16 mouse cellular contexts compared by ENCODE assay signal in genomic region chr11:6530746-6531145, GRCm38 (mm10). TPM values are rescaled to one million over a fixed set of nuclear protein-coding genes. Genes with fewer than 3 reads are reported as not detected.
DNase-seq lines count a peak whose midpoint lies in the region; TF ChIP-seq lines count a peak whose summit lies in the region.
"Had no signal": no experiment of that assay in that cellular context is flagged by ENCODE, and none has a peak within 500 bp of the region (broad histone marks: within the 10 kb centered on the region; RNA-seq: fewer than 3 reads in every experiment).

No protein-coding gene starts in this region.

- DNase-seq in heart, adult 11 months: peak; percentile 71
- DNase-seq in heart, adult 2 months: no peak
- DNase-seq in ES-E14 (ENCODE audit: low read depth, low spot score): no peak
- peak; percentile 43 for DNase-seq in ZHBTc4 (ENCODE audit: low read depth, low spot score)
- no peak for DNase-seq in cerebellum, adult 9-10 months
- no peak for DNase-seq in kidney, adult 11 months
- DNase-seq: adrenal gland, adult 2 months; adrenal gland, postnatal 10 days; adrenal gland, postnatal 25 days; cerebellum, adult 11 months; cerebellum, adult 18-20 months; cerebellum, adult 8-10 months; cerebellum, postnatal 10 days; cerebellum, postnatal 25 days had no signal

- no peak for TF ChIP-seq CTCF in heart, adult 2 months (IDR thresholded peaks at IDR 0.05)

- H3K27ac ChIP-seq in heart, adult 2 months: no peak overlapping the region
- no peak overlapping the region for H3K27ac ChIP-seq in ES-E14 (ENCODE audit: insufficient read depth, low read depth, low read length, poor library complexity, severe bottlenecking)
- H3K27ac ChIP-seq: embryonic facial prominence, embryonic 10.5 days; embryonic facial prominence, embryonic 12.5 days had no signal

- H3K9ac ChIP-seq in heart, adult 2 months (ENCODE audit: low read depth, low read length): no peak overlapping the region
- no peak overlapping the region for H3K9ac ChIP-seq in ES-E14 (ENCODE audit: insufficient read depth, low read depth, low read length, poor library complexity, severe bottlenecking)
- H3K9ac ChIP-seq: embryonic facial prominence, embryonic 12.5 days had no signal

- no peaks in the 10 kb centered on the region for H3K27me3 ChIP-seq in heart, adult 2 months (ENCODE audit: control insufficient read depth, insufficient read depth, low read length)
- H3K27me3 ChIP-seq: embryonic facial prominence, embryonic 12.5 days had no signal

- H3K4me1 ChIP-seq in heart, adult 2 months (ENCODE audit: control insufficient read depth, insufficient read depth, low read length): peaks cover 2% of the 10 kb centered on the region; the same call in 1 of the 2 replicates
- H3K4me1 ChIP-seq in ES-E14 (ENCODE audit: control insufficient read depth in 2 of 2, insufficient read depth in 2 of 2, low read length in 2 of 2, poor library complexity in 1 of 2): peaks cover 0 to 3% of the 10 kb centered on the region in 2 experiments; a peak in 2 of 4 replicates

- peaks cover 5% of the 10 kb centered on the region; the same call in 1 of the 2 replicates for H3K36me3 ChIP-seq in heart, adult 2 months (ENCODE audit: control insufficient read depth, insufficient read depth, low read length)
- peaks cover 21% of the 10 kb centered on the region for H3K36me3 ChIP-seq in ES-E14 (ENCODE audit: control insufficient read depth, insufficient read depth, low read length, poor library complexity, severe bottlenecking)

- 81% methylated on average over 3 of the region's 3 CpGs for WGBS in heart, adult 2 months

- intact Hi-C loops in heart, adult 2 months (cut with DNase I): no loop called here

- H3K9me3 ChIP-seq in ES-E14 (ENCODE audit: control insufficient read depth, insufficient read depth, low read depth, low read length): no peaks in the 10 kb centered on the region
- H3K9me3 ChIP-seq: embryonic facial prominence, embryonic 12.5 days had no signal

- TF ChIP-seq POLR2A in heart, adult 2 months (IDR thresholded peaks at IDR 0.05; ENCODE audit: insufficient read depth, low read depth, low read length): no peak

- no peak for TF ChIP-seq EP300 in heart, adult 2 months (IDR thresholded peaks at IDR 0.05; ENCODE audit: insufficient read depth, low read depth, low read length)

- no peaks in the 10 kb centered on the region for H3K79me2 ChIP-seq in heart, adult 2 months (replicated peaks; ENCODE audit: control insufficient read depth, insufficient read depth, low read length)

- in situ Hi-C loops in ES-E14 (cut with MboI; ENCODE audit: low sequenced_read_pairs in 2 of 2, unreplicated experiment in 2 of 2): no loop called here

- no peak overlapping the region for H3K4me3 ChIP-seq in heart, adult 2 months
- H3K4me3 ChIP-seq in ES-E14 (ENCODE audit: insufficient read depth in 1 of 2, low read depth in 1 of 2, low read length in 2 of 2, poor library complexity in 1 of 2, severe bottlenecking in 1 of 2): no peak overlapping the region
- H3K4me3 ChIP-seq: embryonic facial prominence, embryonic 10.5 days; embryonic facial prominence, embryonic 12.5 days had no signal

TF ChIP-seq in ES-E14, 5 proteins besides CTCF, POLR2A, EP300 and RAD21:
- TF ChIP-seq HCFC1 (IDR thresholded peaks at IDR 0.05; ENCODE audit: borderline replicate concordance, insufficient read depth, low read length) (no peak), ZNF384 (IDR thresholded peaks at IDR 0.05; ENCODE audit: low read depth, low read length) (peak; percentile 85; the same call in 1 of the 2 replicates), MAFK (IDR thresholded peaks at IDR 0.05; ENCODE audit: insufficient read depth, low read depth, low read length) (no peak), ZC3H11A (IDR thresholded peaks at IDR 0.05; ENCODE audit: borderline replicate concordance, low read depth, low read length) (no peak)
TF ChIP-seq in ES-E14: peak in this region for 1.

RNA-seq across cellular contexts. Expression of gene Myo1g, which starts 10.0 kb away (rescaled TPM):
- total RNA-seq in heart, adult 2 months (2021): 1 to 10 TPM; 1.4 TPM
- polyA plus RNA-seq in heart, adult 2 months (2012; rRNA removed): 4.1 and 7.2 TPM in 2 replicates
- total RNA-seq in ES-E14 (2012; rRNA removed): 11.6 TPM in 2 replicates

RNA-seq across cellular contexts. Expression of gene Ccm2, which starts 15.9 kb away (rescaled TPM):
- 10 to 100 TPM; 25.6 to 28.5 TPM for total RNA-seq in heart, adult 2 months (2021)
- polyA plus RNA-seq in heart, adult 2 months (2012; rRNA removed): 47.8 and 54.1 TPM in 2 replicates
- 27.8 and 36.7 TPM in 2 replicates for total RNA-seq in ES-E14 (2012; rRNA removed)

RNA-seq across cellular contexts. Expression of gene Purb, which starts 55.0 kb away (rescaled TPM):
- total RNA-seq in heart, adult 2 months (2021): 10 to 100 TPM; 28.0 to 31.5 TPM
- 5.0 and 9.3 TPM in 2 replicates for polyA plus RNA-seq in heart, adult 2 months (2012; rRNA removed)
- 39.7 and 49.8 TPM in 2 replicates for total RNA-seq in ES-E14 (2012; rRNA removed)

Comparison
In these comparisons a context has a peak if more than half of its experiments do, and no peak if none do; other contexts are left out.
1. DNase-seq: peak in heart, adult 11 months (single experiment) and ZHBTc4 (single experiment); none in heart, adult 2 months (0 of 2), ES-E14 (single experiment), cerebellum, adult 9-10 months (single experiment) and kidney, adult 11 months (single experiment).